In genomic region chr13:80928187-80928586, GRCm38 (mm10) we compare ENCODE assay signal across 22 mouse cellular contexts. TPM values are rescaled to one million over a fixed set of nuclear protein-coding genes. Genes with fewer than 3 reads are reported as not detected.
DNase-seq lines count a peak whose midpoint lies in the region; ATAC-seq and TF ChIP-seq lines count a peak whose summit lies in the region.
"Had no signal": no experiment of that assay in that cellular context is flagged by ENCODE, and none has a peak within 500 bp of the region (broad histone marks: within the 10 kb centered on the region; RNA-seq: fewer than 3 reads in every experiment).

No protein-coding gene starts in this region.

- H3K36me3 ChIP-seq in liver, postnatal 0 days (replicated peaks; ENCODE audit: insufficient read depth, low read length): no peaks in the 10 kb centered on the region
- H3K36me3 ChIP-seq in liver, embryonic 11.5 days (ENCODE audit: control insufficient read depth, insufficient read depth, low read length): no peaks in the 10 kb centered on the region
- no peaks in the 10 kb centered on the region for H3K36me3 ChIP-seq in CH12.LX (replicated peaks in 1 of 2; ENCODE audit: control insufficient read depth in 1 of 2, insufficient read depth in 1 of 2, low read length in 1 of 2)
- no peaks in the 10 kb centered on the region for H3K36me3 ChIP-seq in intestine, embryonic 15.5 days
- no peaks in the 10 kb centered on the region for H3K36me3 ChIP-seq in stomach, embryonic 14.5 days (ENCODE audit: control insufficient read depth, insufficient read depth, low read length)
- H3K36me3 ChIP-seq: embryonic facial prominence, embryonic 12.5 days; forebrain, embryonic 10.5 days; heart, embryonic 15.5 days; hindbrain, embryonic 10.5 days; limb, embryonic 13.5 days; lung, embryonic 15.5 days; midbrain, embryonic 13.5 days had no signal

- ATAC-seq in liver, postnatal 0 days: no peak
- no peak; the same call in 1 of the 2 replicates for ATAC-seq in liver, embryonic 11.5 days (replicated peaks; ENCODE audit: low FRiP score)
- peak; percentile 84 for ATAC-seq in intestine, embryonic 15.5 days
- ATAC-seq in stomach, embryonic 14.5 days (ENCODE audit: insufficient number of reproducible peaks, insufficient read depth, low FRiP score, low read depth): peak; percentile 77; the same call in 1 of the 2 replicates
- no peak for ATAC-seq in erythroblast, adult 5-6 weeks (replicated peaks; ENCODE audit: low FRiP score, poor library complexity, severe bottlenecking)
- ATAC-seq: activated CD4-positive, CD25-positive, alpha-beta regulatory T cell, adult 4 months; midbrain, embryonic 13.5 days had no signal

- DNase-seq in liver, postnatal 0 days: no peak
- DNase-seq in liver, embryonic 11.5 days (ENCODE audit: low spot score): no peak
- peak; percentile 77 for DNase-seq in CH12.LX (ENCODE audit: extremely low read depth)
- DNase-seq in retina, postnatal 1 day: no peak
- no peak for DNase-seq in ovary, postnatal 10 days (ENCODE audit: low spot score)
- DNase-seq: adrenal gland, postnatal 36 days; cerebellum, postnatal 10 days; kidney, postnatal 25 days; layer of hippocampus, adult 9-11 months; right cerebral cortex, postnatal 4 days; thymus, postnatal 4 days had no signal

- H3K4me2 ChIP-seq in liver, postnatal 0 days (ENCODE audit: low read depth, low read length): peak overlapping the region; percentile 13; the same call in 1 of the 2 replicates
- H3K4me2 ChIP-seq in liver, embryonic 11.5 days: no peak overlapping the region
- H3K4me2 ChIP-seq in CH12.LX (ENCODE audit: insufficient read depth, low read depth, poor library complexity, severe bottlenecking): peak overlapping the region; percentile 78
- 0 out of 2 replicates have a peak overlapping the region, but pooled peaks have one; percentile 1 for H3K4me2 ChIP-seq in intestine, embryonic 15.5 days (replicated peaks)
- H3K4me2 ChIP-seq in stomach, embryonic 14.5 days (replicated peaks; ENCODE audit: low read depth, low read length): peak overlapping the region; percentile 22; the same call in 1 of the 2 replicates
- H3K4me2 ChIP-seq: embryonic facial prominence, embryonic 12.5 days; heart, embryonic 15.5 days; limb, embryonic 13.5 days; lung, embryonic 15.5 days; midbrain, embryonic 13.5 days had no signal

- no peak for TF ChIP-seq CTCF in liver, postnatal 0 days (IDR thresholded peaks at IDR 0.05; ENCODE audit: low read depth)
- no peak for TF ChIP-seq CTCF in CH12.LX (conservative IDR thresholded peaks at IDR 0.05 in 1 of 2, IDR thresholded peaks at IDR 0.05 in 1 of 2; ENCODE audit: low read depth in 2 of 2, low read length in 2 of 2)

- TF ChIP-seq EP300 in liver, postnatal 0 days (IDR thresholded peaks at IDR 0.05; ENCODE audit: low read depth): no peak
- TF ChIP-seq EP300 in CH12.LX (IDR thresholded peaks at IDR 0.05; ENCODE audit: low read length): peak; percentile 57; the same call in 1 of the 2 replicates

- H3K27me3 ChIP-seq in liver, postnatal 0 days (ENCODE audit: insufficient read depth, low read length): no peaks in the 10 kb centered on the region
- no peaks in the 10 kb centered on the region for H3K27me3 ChIP-seq in liver, embryonic 11.5 days (replicated peaks; ENCODE audit: control insufficient read depth, insufficient read depth, low read length)
- H3K27me3 ChIP-seq in CH12.LX (replicated peaks): no peaks in the 10 kb centered on the region
- H3K27me3 ChIP-seq in intestine, embryonic 15.5 days (replicated peaks): no peaks in the 10 kb centered on the region
- H3K27me3 ChIP-seq in stomach, embryonic 14.5 days (ENCODE audit: control insufficient read depth, insufficient read depth, low read length): no peaks in the 10 kb centered on the region
- H3K27me3 ChIP-seq: embryonic facial prominence, embryonic 12.5 days; heart, embryonic 15.5 days; limb, embryonic 13.5 days; lung, embryonic 15.5 days; midbrain, embryonic 13.5 days had no signal

- no peaks in the 10 kb centered on the region for H3K9me3 ChIP-seq in liver, postnatal 0 days (ENCODE audit: low read length)
- H3K9me3 ChIP-seq in liver, embryonic 11.5 days (ENCODE audit: control insufficient read depth, low read length): no peaks in the 10 kb centered on the region
- H3K9me3 ChIP-seq in CH12.LX (replicated peaks; ENCODE audit: low read length): no peaks in the 10 kb centered on the region
- no peaks in the 10 kb centered on the region for H3K9me3 ChIP-seq in intestine, embryonic 15.5 days
- no peaks in the 10 kb centered on the region for H3K9me3 ChIP-seq in stomach, embryonic 14.5 days (ENCODE audit: control insufficient read depth, low read depth, low read length)
- H3K9me3 ChIP-seq: embryonic facial prominence, embryonic 12.5 days; forebrain, embryonic 10.5 days; heart, embryonic 15.5 days; hindbrain, embryonic 10.5 days; limb, embryonic 13.5 days; lung, embryonic 15.5 days; midbrain, embryonic 13.5 days had no signal

- H3K9ac ChIP-seq in liver, postnatal 0 days (replicated peaks): no peak overlapping the region
- no peak overlapping the region for H3K9ac ChIP-seq in liver, embryonic 11.5 days (ENCODE audit: low read depth, low read length)
- no peak overlapping the region for H3K9ac ChIP-seq in CH12.LX (ENCODE audit: insufficient read depth, low read depth)
- H3K9ac ChIP-seq in intestine, embryonic 15.5 days: no peak overlapping the region
- H3K9ac ChIP-seq in stomach, embryonic 14.5 days (replicated peaks; ENCODE audit: low read depth, low read length): no peak overlapping the region
- H3K9ac ChIP-seq: embryonic facial prominence, embryonic 12.5 days; heart, embryonic 15.5 days; limb, embryonic 13.5 days; lung, embryonic 15.5 days; midbrain, embryonic 13.5 days had no signal

- dilution Hi-C loops in CH12.LX (cut with MboI; ENCODE audit: extremely low pct_ligation_motif_present, extremely low pct_unique_long_range_greater_than_20kb, low sequenced_read_pairs): no loop called here

- TF ChIP-seq POLR2A in CH12.LX (IDR thresholded peaks at IDR 0.05; ENCODE audit: low read depth, low read length): no peak

- no peaks in the 10 kb centered on the region for H3K79me2 ChIP-seq in CH12.LX (replicated peaks; ENCODE audit: control insufficient read depth, extremely low read depth, insufficient read depth, poor library complexity, severe bottlenecking)

- TF ChIP-seq RAD21 in CH12.LX (IDR thresholded peaks at IDR 0.05; ENCODE audit: low read depth, low read length): no peak

- no peak overlapping the region for H3K27ac ChIP-seq in liver, postnatal 0 days (ENCODE audit: low read depth)
- no peak overlapping the region for H3K27ac ChIP-seq in liver, embryonic 11.5 days (ENCODE audit: low read depth, low read length)
- no peak overlapping the region for H3K27ac ChIP-seq in CH12.LX (ENCODE audit: insufficient read depth, low read depth)
- no peak overlapping the region for H3K27ac ChIP-seq in intestine, embryonic 15.5 days
- H3K27ac ChIP-seq in stomach, embryonic 14.5 days (ENCODE audit: low read length): peak overlapping the region; percentile 52; the same call in 1 of the 2 replicates
- H3K27ac ChIP-seq: embryonic facial prominence, embryonic 12.5 days; forebrain, embryonic 10.5 days; hindbrain, embryonic 10.5 days; limb, embryonic 13.5 days; midbrain, embryonic 13.5 days had no signal

- in situ Hi-C loops in CH12.LX (cut with MboI; ENCODE audit: low pct_ligation_motif_present, low pct_unique_long_range_greater_than_20kb, low sequenced_read_pairs): no loop called here

- no peaks in the 10 kb centered on the region for H3K4me1 ChIP-seq in liver, postnatal 0 days (ENCODE audit: insufficient read depth)
- no peaks in the 10 kb centered on the region for H3K4me1 ChIP-seq in liver, embryonic 11.5 days (replicated peaks; ENCODE audit: control insufficient read depth, insufficient read depth, low read length)
- H3K4me1 ChIP-seq in CH12.LX (ENCODE audit: control insufficient read depth in 1 of 2, insufficient read depth in 2 of 2): peaks cover 6 to 29% of the 10 kb centered on the region in 2 experiments
- H3K4me1 ChIP-seq in intestine, embryonic 15.5 days (replicated peaks): 0 out of 2 replicates have a peak, but pooled peaks cover 4% of the 10 kb centered on the region
- H3K4me1 ChIP-seq in stomach, embryonic 14.5 days (ENCODE audit: control insufficient read depth, insufficient read depth, low read length): 0 out of 2 replicates have a peak, but pooled peaks cover 4% of the 10 kb centered on the region
- H3K4me1 ChIP-seq: embryonic facial prominence, embryonic 12.5 days; forebrain, embryonic 10.5 days; hindbrain, embryonic 10.5 days; limb, embryonic 13.5 days; midbrain, embryonic 13.5 days had no signal

- 50% methylated on average over 7 of the region's 7 CpGs for WGBS in liver, postnatal 0 days (ENCODE audit: insufficient replicate concordance)
- 52% methylated on average over 7 of the region's 7 CpGs for WGBS in liver, embryonic 11.5 days
- 27% methylated on average over 7 of the region's 7 CpGs for WGBS in intestine, embryonic 15.5 days
- WGBS in stomach, embryonic 14.5 days: 19% methylated on average over 7 of the region's 7 CpGs

- H3K4me3 ChIP-seq in liver, postnatal 0 days (ENCODE audit: low read depth, low read length): no peak overlapping the region
- H3K4me3 ChIP-seq in liver, embryonic 11.5 days (ENCODE audit: low read depth, low read length): no peak overlapping the region
- H3K4me3 ChIP-seq in CH12.LX (replicated peaks in 1 of 3; ENCODE audit: low read depth in 2 of 3, low read length in 2 of 3, poor library complexity in 1 of 3): peak overlapping the region; percentile 15 to 48 (median 28)
- H3K4me3 ChIP-seq in intestine, embryonic 15.5 days (replicated peaks): no peak overlapping the region
- H3K4me3 ChIP-seq in stomach, embryonic 14.5 days (ENCODE audit: low read depth, low read length): no peak overlapping the region
- H3K4me3 ChIP-seq: embryonic facial prominence, embryonic 12.5 days; forebrain, embryonic 10.5 days; heart, embryonic 15.5 days; hindbrain, embryonic 10.5 days; limb, embryonic 13.5 days; lung, embryonic 15.5 days; midbrain, embryonic 13.5 days had no signal

TF ChIP-seq in CH12.LX, 34 proteins besides CTCF, POLR2A, EP300 and RAD21 (continues in another document):
- TF ChIP-seq IRF4 (IDR thresholded peaks at IDR 0.05; ENCODE audit: low read depth, low read length): peak; percentile 67
- TF ChIP-seq HCFC1 (IDR thresholded peaks at IDR 0.05; ENCODE audit: low read depth, low read length): no peak
- no peak for TF ChIP-seq PAX5 (IDR thresholded peaks at IDR 0.05; ENCODE audit: low read length)
- peak; percentile 10; the same call in 1 of the 2 replicates for TF ChIP-seq BHLHE40 (IDR thresholded peaks at IDR 0.05; ENCODE audit: low read depth, low read length)

RNA-seq across cellular contexts. Expression of gene Arrdc3, which starts 45.0 kb away (rescaled TPM):
- polyA plus RNA-seq in liver, postnatal 0 days (2015; fragmentation: Nextera tagmentation; extraction: Ambion mirVana): 26.4 and 26.9 TPM in 2 replicates
- polyA plus RNA-seq in liver, embryonic 11.5 days (2014; fragmentation: Nextera tagmentation; extraction: Ambion mirVana): 25.9 and 30.8 TPM in 2 replicates
- total RNA-seq in CH12.LX (2012; rRNA removed) (3.7 and 3.8 TPM in 2 replicates), CH12.LX (2014; rRNA removed) (11.7 and 15.7 TPM in 2 replicates)
- 3.3 and 5.6 TPM in 2 replicates for polyA plus RNA-seq in CH12.LX (2012; ENCODE audit: insufficient read length, low read depth)
- 46.0 and 55.0 TPM in 2 replicates for polyA plus RNA-seq in intestine, embryonic 15.5 days (2015; fragmentation: Nextera tagmentation; extraction: Ambion mirVana)
- 56.5 and 61.6 TPM in 2 replicates for polyA plus RNA-seq in stomach, embryonic 14.5 days (2014; fragmentation: Nextera tagmentation; extraction: Ambion mirVana)
- 111 and 115 TPM in 2 replicates for total RNA-seq in erythroblast, adult 5-6 weeks (2015; ENCODE audit: low replicate concordance)
- 177 and 199 TPM in 2 replicates for total RNA-seq in erythroblast, adult 5-6 weeks (2017; ENCODE audit: low replicate concordance)

Comparison
In these comparisons a context has a peak if more than half of its experiments do, and no peak if none do; other contexts are left out.
1. ATAC-seq: peak in intestine, embryonic 15.5 days (single experiment) and stomach, embryonic 14.5 days (single experiment); none in liver, postnatal 0 days (single experiment), liver, embryonic 11.5 days (single experiment) and erythroblast, adult 5-6 weeks (single experiment).
2. H3K4me3 ChIP-seq: peak in CH12.LX (3 of 3); none in liver, postnatal 0 days (single experiment), liver, embryonic 11.5 days (single experiment), intestine, embryonic 15.5 days (single experiment) and stomach, embryonic 14.5 days (single experiment).